Mouse (Mus musculus): ENCODE data around the gene Flot1. TPM values are rescaled to one million over a fixed set of nuclear protein-coding genes. Genes with fewer than 3 reads are reported as not detected.

The Flot1 gene
- polyA plus RNA-seq, 1 experiment = 14.1 TPM

DNA sequence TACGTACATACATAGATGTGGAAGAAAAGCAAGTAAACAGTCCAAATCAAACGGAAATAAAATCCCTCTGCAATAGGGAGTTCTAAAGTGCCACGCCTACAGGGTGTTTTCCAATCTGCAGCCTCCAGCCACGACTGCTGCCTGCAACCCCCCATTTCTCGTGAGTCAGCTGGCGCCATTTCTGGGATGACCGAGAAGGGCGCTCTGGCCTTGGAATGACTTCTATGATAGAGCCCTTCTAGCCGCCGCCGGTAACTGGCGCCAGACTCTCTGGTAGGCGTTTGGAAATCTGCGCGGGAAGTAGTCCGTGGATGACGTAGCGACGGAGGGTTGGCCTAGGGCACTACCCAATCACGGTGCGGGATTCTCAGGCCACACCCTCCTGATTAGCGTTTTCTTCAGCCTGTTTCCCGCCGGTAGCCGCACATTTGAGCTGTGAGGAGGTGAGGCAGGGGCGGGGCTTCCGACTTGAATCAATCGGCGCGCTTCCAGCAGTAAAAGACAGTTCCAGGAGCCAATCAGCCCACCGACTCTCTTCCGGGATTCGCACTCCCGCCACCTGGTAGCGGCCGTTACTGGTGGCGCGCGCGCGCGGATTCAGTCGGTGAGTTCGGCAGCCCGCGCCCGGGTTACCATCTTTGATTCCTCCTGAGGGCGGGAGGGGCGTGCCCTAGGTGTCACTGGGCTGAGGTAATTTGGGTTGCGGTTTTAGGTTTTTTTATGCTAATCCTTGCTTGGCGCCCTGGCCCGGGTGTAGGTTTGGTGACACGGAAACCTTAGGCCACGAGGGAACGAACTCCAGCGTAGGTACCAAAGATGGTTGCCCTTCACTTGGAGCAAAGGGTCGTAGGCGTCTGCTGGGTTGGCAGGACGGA lies 18.3 kb downstream of the Flot1 start, which contains the start of gene Mdc1:
Gene Mdc1 (plus strand): TSS at position 440 of the 875 bp plus-strand sequence.
- H3K27me3 ChIP-seq (ENCODE audit: control insufficient read depth, insufficient read depth, low read length) = no peaks in the 10 kb centered on the region
- peak within 1 kb of the TSS; percentile 100 for H3K27ac ChIP-seq (ENCODE audit: control insufficient read depth, insufficient read depth, low read depth, low read length)
- H3K4me1 ChIP-seq (ENCODE audit: control insufficient read depth, insufficient read depth, low read length) = peaks cover 21% of the 10 kb centered on the region
- TF ChIP-seq CTCF (IDR thresholded peaks at IDR 0.05; ENCODE audit: control insufficient read depth, insufficient read depth, insufficient replicate concordance, low read depth, low read length) (no peak), POLR2A (IDR thresholded peaks at IDR 0.05; ENCODE audit: control insufficient read depth, low read depth, low read length) (peak; percentile 77)
- H3K36me3 ChIP-seq (ENCODE audit: control insufficient read depth, insufficient read depth, low read length) = peaks cover 2% of the 10 kb centered on the region
- H3K4me3 ChIP-seq (ENCODE audit: control insufficient read depth, low read depth, low read length) = peak within 1 kb of the TSS; percentile 100

- no peak for TF ChIP-seq POLR2A (IDR thresholded peaks at IDR 0.05; ENCODE audit: control insufficient read depth, low read depth, low read length)
- no peak for TF ChIP-seq CTCF (IDR thresholded peaks at IDR 0.05; ENCODE audit: control insufficient read depth, insufficient read depth, insufficient replicate concordance, low read depth, low read length)
- H3K27me3 ChIP-seq (ENCODE audit: control insufficient read depth, insufficient read depth, low read length) = no peaks in the 10 kb centered on the region
These were observed 19.0 kb downstream of the Flot1 start for GRCm38 (mm10) chr17:35842006-35842405.

DNA sequence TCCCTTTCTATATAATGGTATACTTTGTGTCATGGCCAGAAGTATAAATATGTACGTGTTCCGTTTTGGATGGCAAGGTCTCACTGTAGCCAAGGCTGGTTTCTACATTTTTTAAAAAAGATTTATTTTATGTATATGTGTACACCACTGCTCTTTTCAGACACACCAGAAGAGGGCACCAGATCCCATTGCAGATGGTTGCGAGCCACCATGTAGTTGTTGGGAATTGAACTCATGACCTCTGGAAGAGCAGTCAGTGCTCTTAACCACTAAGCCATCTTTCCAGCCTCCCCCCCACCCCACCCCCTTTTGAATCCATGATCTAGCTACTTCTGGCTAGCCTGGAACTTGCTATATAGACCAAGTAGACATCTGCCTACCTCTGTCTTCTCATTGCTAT lies 20.5 kb downstream of the Flot1 start:
- Histone ChIP-seq H3K27ac (ENCODE audit: control insufficient read depth, insufficient read depth, low read depth, low read length) (no peak overlapping the region), H3K4me3 (ENCODE audit: control insufficient read depth, low read depth, low read length) (no peak overlapping the region), H3K36me3 (ENCODE audit: control insufficient read depth, insufficient read depth, low read length) (peaks cover 4% of the 10 kb centered on the region), H3K4me1 (ENCODE audit: control insufficient read depth, insufficient read depth, low read length) (peaks cover 6% of the 10 kb centered on the region), H3K27me3 (ENCODE audit: control insufficient read depth, insufficient read depth, low read length) (no peaks in the 10 kb centered on the region)
- TF ChIP-seq POLR2A (IDR thresholded peaks at IDR 0.05; ENCODE audit: control insufficient read depth, low read depth, low read length) (no peak), CTCF (IDR thresholded peaks at IDR 0.05; ENCODE audit: control insufficient read depth, insufficient read depth, insufficient replicate concordance, low read depth, low read length) (no peak)

More at GRCm38 (mm10) chr17:35842006-35842405, 19.0 kb downstream of the Flot1 start:
- peaks cover 2% of the 10 kb centered on the region for H3K36me3 ChIP-seq (ENCODE audit: control insufficient read depth, insufficient read depth, low read length)
- peak overlapping the region; percentile 100 for H3K4me3 ChIP-seq (ENCODE audit: control insufficient read depth, low read depth, low read length)
- peaks cover 14% of the 10 kb centered on the region for H3K4me1 ChIP-seq (ENCODE audit: control insufficient read depth, insufficient read depth, low read length)
- peak overlapping the region; percentile 100 for H3K27ac ChIP-seq (ENCODE audit: control insufficient read depth, insufficient read depth, low read depth, low read length)

- Histone ChIP-seq H3K36me3 (ENCODE audit: control insufficient read depth, insufficient read depth, low read length) (peaks cover 18% of the 10 kb centered on the region), H3K27me3 (ENCODE audit: control insufficient read depth, insufficient read depth, low read length) (no peaks in the 10 kb centered on the region), H3K4me3 (ENCODE audit: control insufficient read depth, low read depth, low read length) (no peak overlapping the region), H3K27ac (ENCODE audit: control insufficient read depth, insufficient read depth, low read depth, low read length) (no peak overlapping the region), H3K4me1 (ENCODE audit: control insufficient read depth, insufficient read depth, low read length) (no peaks in the 10 kb centered on the region)
- no peak for TF ChIP-seq CTCF (IDR thresholded peaks at IDR 0.05; ENCODE audit: control insufficient read depth, insufficient read depth, insufficient replicate concordance, low read depth, low read length)
- no peak for TF ChIP-seq POLR2A (IDR thresholded peaks at IDR 0.05; ENCODE audit: control insufficient read depth, low read depth, low read length)
These were observed 25.1 kb downstream of the Flot1 start for GRCm38 (mm10) chr17:35848112-35848511.

DNA sequence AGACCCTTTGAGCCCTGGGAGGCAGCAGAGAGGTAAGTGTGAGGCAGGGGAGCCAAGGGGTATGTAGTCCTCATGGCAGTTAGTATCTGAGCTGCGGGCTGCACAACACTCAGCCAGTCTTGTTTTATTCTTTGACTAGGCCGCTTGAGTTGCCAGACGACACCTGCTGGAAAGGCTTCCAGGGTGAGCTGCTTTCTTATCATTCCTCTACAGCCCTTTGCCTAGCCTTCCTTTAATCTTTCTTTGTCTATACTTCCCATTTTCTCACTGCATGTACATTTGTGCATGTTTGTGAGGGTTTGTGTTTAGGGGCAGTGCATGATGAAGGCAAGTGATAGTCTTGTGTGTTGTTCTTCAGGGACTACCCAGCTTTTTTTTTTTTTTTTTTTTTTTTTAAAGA lies 27.9 kb downstream of the Flot1 start:
- no peaks in the 10 kb centered on the region for H3K27me3 ChIP-seq (ENCODE audit: control insufficient read depth, insufficient read depth, low read length)
- H3K4me1 ChIP-seq (ENCODE audit: control insufficient read depth, insufficient read depth, low read length) = no peaks in the 10 kb centered on the region
- no peak overlapping the region for H3K4me3 ChIP-seq (ENCODE audit: control insufficient read depth, low read depth, low read length)
- H3K27ac ChIP-seq (ENCODE audit: control insufficient read depth, insufficient read depth, low read depth, low read length) = no peak overlapping the region
- no peak for TF ChIP-seq POLR2A (IDR thresholded peaks at IDR 0.05; ENCODE audit: control insufficient read depth, low read depth, low read length)
- H3K36me3 ChIP-seq (ENCODE audit: control insufficient read depth, insufficient read depth, low read length) = peaks cover 20% of the 10 kb centered on the region

DNA sequence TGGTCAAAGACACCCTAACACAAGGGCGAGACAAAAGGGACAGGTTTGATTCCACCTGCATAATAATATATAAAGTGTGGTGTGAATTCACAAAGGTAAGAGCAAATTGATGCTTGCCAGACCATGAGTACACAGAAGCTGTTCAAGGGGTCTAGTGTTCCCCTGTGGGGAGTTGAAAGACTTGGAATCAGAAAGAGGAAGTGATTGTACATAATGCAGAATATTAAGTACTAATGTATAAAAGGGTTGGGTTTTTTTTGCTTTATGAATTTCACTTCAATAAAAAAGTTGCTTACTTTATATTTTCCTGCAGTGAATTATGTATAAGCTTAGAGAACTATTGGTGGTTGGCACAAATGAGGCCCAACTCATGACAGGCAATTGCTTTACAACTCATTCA lies 36.3 kb downstream of the Flot1 start:
- TF ChIP-seq POLR2A (IDR thresholded peaks at IDR 0.05; ENCODE audit: control insufficient read depth, low read depth, low read length) (no peak), CTCF (IDR thresholded peaks at IDR 0.05; ENCODE audit: control insufficient read depth, insufficient read depth, insufficient replicate concordance, low read depth, low read length) (no peak)
- H3K4me3 ChIP-seq (ENCODE audit: control insufficient read depth, low read depth, low read length) = no peak overlapping the region; the same call in 1 of the 2 replicates
- no peaks in the 10 kb centered on the region for H3K27me3 ChIP-seq (ENCODE audit: control insufficient read depth, insufficient read depth, low read length)
- no peak overlapping the region for H3K27ac ChIP-seq (ENCODE audit: control insufficient read depth, insufficient read depth, low read depth, low read length)
- H3K4me1 ChIP-seq (ENCODE audit: control insufficient read depth, insufficient read depth, low read length) = peaks cover 12% of the 10 kb centered on the region
- H3K36me3 ChIP-seq (ENCODE audit: control insufficient read depth, insufficient read depth, low read length) = peaks cover 3% of the 10 kb centered on the region

DNA sequence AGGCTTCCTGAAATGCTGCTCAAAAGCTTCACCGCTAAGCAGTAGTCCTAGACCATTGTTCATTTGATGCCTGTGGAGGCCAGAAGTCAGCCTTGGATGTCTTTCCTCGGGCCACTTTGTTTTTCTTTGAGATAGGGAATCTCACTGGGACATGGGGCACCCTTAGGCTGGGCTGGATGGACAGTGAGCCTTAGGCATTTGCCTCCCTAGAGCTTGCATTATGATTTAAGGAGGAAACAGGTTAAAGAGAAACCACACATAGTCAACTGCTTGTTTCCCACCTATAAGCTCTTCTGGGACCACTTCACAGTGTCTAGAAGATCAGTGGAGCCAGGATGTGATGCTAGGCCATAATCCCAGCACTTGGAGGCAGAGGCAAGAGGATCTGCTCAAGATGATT lies 36.8 kb downstream of the Flot1 start:
- TF ChIP-seq CTCF (IDR thresholded peaks at IDR 0.05; ENCODE audit: control insufficient read depth, insufficient read depth, insufficient replicate concordance, low read depth, low read length) = no peak
- H3K4me1 ChIP-seq (ENCODE audit: control insufficient read depth, insufficient read depth, low read length) = peaks cover 15% of the 10 kb centered on the region
- H3K36me3 ChIP-seq (ENCODE audit: control insufficient read depth, insufficient read depth, low read length) = peaks cover 3% of the 10 kb centered on the region
- no peaks in the 10 kb centered on the region for H3K27me3 ChIP-seq (ENCODE audit: control insufficient read depth, insufficient read depth, low read length)
- H3K4me3 ChIP-seq (ENCODE audit: control insufficient read depth, low read depth, low read length) = peak overlapping the region; percentile 59
- no peak overlapping the region for H3K27ac ChIP-seq (ENCODE audit: control insufficient read depth, insufficient read depth, low read depth, low read length)

Data from testis, adult 2 months (tissue).